Comparison of ENCODE assay signal across 17 mouse cellular contexts in genomic region chr6:73235650-73236049, GRCm38 (mm10).
"Had no signal": no experiment of that assay in that cellular context is flagged by ENCODE, and none has a peak within 500 bp of the region (broad histone marks: within the 10 kb centered on the region; RNA-seq: fewer than 3 reads in every experiment).

No protein-coding gene starts in this region.

- H3K4me3 ChIP-seq: midbrain, embryonic 10.5 days; midbrain, embryonic 12.5 days; myocyte; neural tube, embryonic 13.5 days; neural tube, embryonic 15.5 days; stomach, embryonic 15.5 days had no signal

- H3K9me3 ChIP-seq: midbrain, embryonic 12.5 days; neural tube, embryonic 13.5 days; neural tube, embryonic 15.5 days; stomach, embryonic 15.5 days had no signal

- H3K4me2 ChIP-seq: lung, embryonic 14.5 days; midbrain, embryonic 12.5 days; neural tube, embryonic 13.5 days; neural tube, embryonic 15.5 days; stomach, embryonic 15.5 days had no signal

- H3K27ac ChIP-seq: midbrain, embryonic 10.5 days; midbrain, embryonic 12.5 days; neural tube, embryonic 13.5 days; neural tube, embryonic 15.5 days; stomach, embryonic 15.5 days; stomach, postnatal 0 days had no signal

- ATAC-seq: midbrain, embryonic 16.5 days had no signal

- H3K4me1 ChIP-seq: midbrain, embryonic 10.5 days; midbrain, embryonic 12.5 days; neural tube, embryonic 13.5 days; neural tube, embryonic 15.5 days; stomach, embryonic 15.5 days had no signal

- H3K36me3 ChIP-seq: midbrain, embryonic 10.5 days; midbrain, embryonic 12.5 days; neural tube, embryonic 13.5 days; neural tube, embryonic 15.5 days; stomach, embryonic 15.5 days had no signal

- H3K27me3 ChIP-seq: midbrain, embryonic 12.5 days; neural tube, embryonic 13.5 days; neural tube, embryonic 15.5 days; stomach, embryonic 15.5 days had no signal

- H3K9ac ChIP-seq: lung, embryonic 14.5 days; midbrain, embryonic 12.5 days; neural tube, embryonic 13.5 days; neural tube, embryonic 15.5 days; stomach, embryonic 15.5 days had no signal

- DNase-seq: lung, adult 18-20 months; lung, embryonic 14.5 days; lung, postnatal 10 days; lung, postnatal 4 days; midbrain, embryonic 14.5 days; right cerebral cortex, postnatal 14 days; thymus, adult 2 months; thymus, postnatal 25 days; thymus, postnatal 4 days had no signal
